Mouse (Mus musculus): ENCODE data around the gene Dtl.

- TF ChIP-seq MAFK (IDR thresholded peaks at IDR 0.05; ENCODE audit: insufficient read depth, low read depth, low read length) = no peak
- no peak for TF ChIP-seq ZC3H11A (IDR thresholded peaks at IDR 0.05; ENCODE audit: borderline replicate concordance, low read depth, low read length)
Observed at GRCm38 (mm10) chr1:191540300-191540699, 35.0 kb downstream of the Dtl start.
